Mouse (Mus musculus) adrenal gland, adult (tissue): ENCODE data around the gene Bhlha15.

Experiments
- DNase-seq, 2 experiments: peaks; one replicate each; pipeline ENCODE4 v3.0.0; 2022 to 2023; ENCODE audit warnings: low spot score in 1 of 2; ENCODE audit not compliant: inconsistent age in 2 of 2

Gene Bhlha15

GRCm38 (mm10) chr5:144189327-144189726 lies 759 bp upstream of the Bhlha15 start:
- no peak for DNase-seq

- DNase-seq: no peak
These were observed 940 bp downstream of the Bhlha15 start for GRCm38 (mm10) chr5:144191026-144191425.

GRCm38 (mm10) chr5:144192673-144193072 lies 2.6 kb downstream of the Bhlha15 start:
- peak in 1 of 2 experiments; percentile 60 for DNase-seq

GRCm38 (mm10) chr5:144194416-144194815 lies 4.3 kb downstream of the Bhlha15 start:
- no peak for DNase-seq

- DNase-seq: no peak
These were observed 5.5 kb downstream of the Bhlha15 start for GRCm38 (mm10) chr5:144195567-144195966.

GRCm38 (mm10) chr5:144200616-144201015 lies 10.5 kb downstream of the Bhlha15 start:
- no peak for DNase-seq

GRCm38 (mm10) chr5:144202430-144202829 lies 12.3 kb downstream of the Bhlha15 start:
- DNase-seq: no peak

GRCm38 (mm10) chr5:144203398-144203959 lies 13.4 kb downstream of the Bhlha15 start:
- no peak for DNase-seq

GRCm38 (mm10) chr5:144204303-144204702 lies 14.2 kb downstream of the Bhlha15 start:
- peak in 1 of 2 experiments; percentile 56 for DNase-seq

GRCm38 (mm10) chr5:144204911-144205310 lies 14.8 kb downstream of the Bhlha15 start:
- peak; percentile 58 to 69 for DNase-seq

- DNase-seq: no peak
These were observed 16.0 kb downstream of the Bhlha15 start for GRCm38 (mm10) chr5:144206069-144206468.

GRCm38 (mm10) chr5:144207478-144207877 lies 17.4 kb downstream of the Bhlha15 start:
- peak in 1 of 2 experiments; percentile 79 for DNase-seq

GRCm38 (mm10) chr5:144214453-144214852 lies 24.4 kb downstream of the Bhlha15 start:
- peak; percentile 70 to 81 for DNase-seq

GRCm38 (mm10) chr5:144215992-144216391 lies 25.9 kb downstream of the Bhlha15 start:
- no peak for DNase-seq

- peak; percentile 60 to 74 for DNase-seq
These were observed 28.0 kb downstream of the Bhlha15 start for GRCm38 (mm10) chr5:144218061-144218460.

GRCm38 (mm10) chr5:144219306-144219705 lies 29.2 kb downstream of the Bhlha15 start:
- DNase-seq: peak in 1 of 2 experiments; percentile 60

GRCm38 (mm10) chr5:144219936-144220335 lies 29.9 kb downstream of the Bhlha15 start:
- peak in 1 of 2 experiments; percentile 61 for DNase-seq

- peak; percentile 53 to 88 for DNase-seq
These were observed 31.2 kb downstream of the Bhlha15 start for GRCm38 (mm10) chr5:144221305-144221704.

GRCm38 (mm10) chr5:144222811-144223502 lies 32.9 kb downstream of the Bhlha15 start:
- peak; percentile 59 to 85 for DNase-seq

- DNase-seq: peak; percentile 97 to 98
These were observed 33.4 kb downstream of the Bhlha15 start, which contains the start of gene Tecpr1 for GRCm38 (mm10) chr5:144223503-144223862. Gene Tecpr1, minus strand, starts transcription at chr5:144223615.

- no peak for DNase-seq
These were observed 34.1 kb downstream of the Bhlha15 start for GRCm38 (mm10) chr5:144223899-144224816.
